Mouse (Mus musculus) adrenal gland, postnatal 10 days (tissue): ENCODE results near the gene Cstad. TPM values are rescaled to one million over a fixed set of nuclear protein-coding genes. Genes with fewer than 3 reads are reported as not detected.

Experiments used
- DNase-seq: peaks from one replicate; pipeline ENCODE4 v3.0.0; 2021; ENCODE audit warnings: mixed read lengths
- long read RNA-seq, 2 experiments: library from polyadenylated mRNA; stranded (forward); transcript quantifications; one replicate each; pipeline ENCODE4 v2.0.0; 2021
- total RNA-seq, 2 experiments: library from RNA; stranded (reverse); gene quantifications; 2 replicates each; pipeline ENCODE4 v1.2.3; 2021

Cstad gene
- total RNA-seq: 1 to 10 TPM; 1.7 to 3.7 TPM
- long read RNA-seq, experiment 1, partial matches to known transcripts: 0 of 1 reads
- long read RNA-seq, experiment 1, other reads (novel, unspliced or antisense): 1 of 1 reads
- long read RNA-seq, experiment 2, partial matches to known transcripts: 0 of 1 reads
- long read RNA-seq, experiment 2, other reads (novel, unspliced or antisense): 0 of 1 reads

- peak; percentile 75 for DNase-seq
Measured at GRCm38 (mm10) chr2:30594641-30595379, at the start of gene Cstad. Gene Cstad (plus strand): TSS chr2:30595040.

GRCm38 (mm10) chr2:30545706-30546105 lies 49.1 kb upstream of the Cstad start:
- no peak for DNase-seq

DNA sequence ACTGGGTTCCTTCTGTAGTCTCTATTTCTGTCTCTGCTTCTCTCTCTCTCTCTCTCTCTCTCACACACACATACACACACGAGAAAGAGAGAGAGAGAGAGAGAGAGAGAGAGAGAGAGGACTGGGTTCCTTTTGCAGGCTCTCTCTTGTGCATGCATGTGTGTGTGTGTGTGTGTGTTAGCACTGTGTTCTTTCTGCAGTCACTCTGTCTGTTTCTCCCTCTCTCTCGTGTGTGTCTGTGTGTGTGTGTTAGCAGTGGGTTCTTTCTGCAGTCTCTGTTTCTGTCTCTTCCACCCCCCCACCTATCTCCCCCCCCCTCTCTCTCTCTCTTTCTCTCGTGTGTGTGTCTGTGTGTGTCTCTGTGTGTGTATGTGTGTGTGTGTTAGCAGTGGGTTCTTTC lies 48.6 kb upstream of the Cstad start:
- DNase-seq: no peak

- DNase-seq: peak; percentile 54
Measured at GRCm38 (mm10) chr2:30547455-30548217, 47.2 kb upstream of the Cstad start.

DNA sequence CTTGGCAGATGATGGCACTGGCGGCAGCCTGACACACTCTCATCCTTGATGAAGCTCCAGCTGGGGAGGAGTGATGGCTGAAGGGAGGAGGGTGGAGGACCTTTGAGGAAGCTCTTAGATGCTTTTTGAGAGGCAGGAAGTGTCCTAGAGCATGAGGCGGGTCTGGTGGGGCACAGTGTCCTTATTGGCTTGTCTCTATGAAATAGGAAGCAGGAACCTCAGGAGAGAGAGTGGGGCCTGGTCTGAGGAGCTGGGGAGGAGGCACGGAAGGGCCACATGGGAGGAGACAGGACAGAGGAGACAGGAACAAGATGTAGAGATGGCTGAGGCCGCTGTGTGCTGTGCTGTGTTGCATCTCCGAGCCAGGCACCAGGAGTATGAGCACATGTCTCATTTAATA lies 43.3 kb upstream of the Cstad start:
- DNase-seq: no peak

DNA sequence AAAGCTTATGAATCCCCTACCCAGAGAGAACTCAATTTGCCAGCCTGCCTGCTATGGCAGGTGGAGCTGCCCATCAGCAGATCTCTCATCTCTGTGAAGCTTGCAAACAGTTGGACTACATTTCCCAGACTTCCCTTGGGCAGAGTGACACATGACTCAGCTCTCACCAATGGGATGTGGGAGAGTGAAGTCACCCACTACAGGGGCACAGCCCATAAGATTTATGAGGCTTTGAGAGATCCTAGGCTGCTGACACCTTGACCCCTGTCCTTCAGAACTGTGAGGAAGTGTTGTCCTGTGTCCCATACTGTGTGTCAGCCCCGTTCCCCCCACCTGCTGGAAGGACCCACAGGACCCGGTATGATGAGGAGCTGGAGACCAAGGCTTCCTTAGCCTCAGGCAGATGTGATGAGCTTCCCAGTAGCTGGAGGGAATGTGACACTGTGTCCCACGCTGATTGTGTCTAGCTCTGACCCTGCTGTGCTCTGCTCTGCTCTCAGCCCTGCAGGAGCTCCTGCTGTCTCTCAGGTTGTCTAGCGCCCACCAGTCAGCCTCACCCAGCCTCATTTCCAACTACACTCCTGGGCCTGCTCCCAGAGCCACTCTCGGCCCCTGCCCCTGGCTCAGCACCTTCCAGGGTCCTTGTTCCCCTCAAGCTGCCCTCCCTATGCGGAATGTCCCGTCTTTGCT lies 40.8 kb upstream of the Cstad start:
- DNase-seq: peak; percentile 61

DNA sequence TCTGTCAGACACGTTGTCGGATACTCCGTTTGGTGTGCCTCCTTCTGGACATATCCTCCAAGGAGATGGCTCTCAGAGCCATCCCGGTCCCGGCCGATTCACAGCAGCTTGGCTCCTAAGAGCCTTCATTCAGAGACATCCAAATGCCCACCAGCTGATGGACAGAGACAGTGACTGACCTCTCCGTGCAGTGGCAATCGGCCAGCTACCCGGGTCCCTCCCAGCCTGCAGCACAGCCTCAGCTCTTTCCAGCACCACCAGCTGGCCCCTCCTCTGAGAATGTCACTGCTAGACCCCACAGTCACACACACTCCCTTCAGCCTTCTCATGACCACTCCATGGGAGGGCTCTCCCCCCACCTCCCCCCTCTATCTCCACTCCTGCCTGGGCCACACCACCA lies 39.6 kb upstream of the Cstad start:
- no peak for DNase-seq

GRCm38 (mm10) chr2:30556495-30556894 lies 38.3 kb upstream of the Cstad start:
- no peak for DNase-seq

- no peak for DNase-seq
Measured at GRCm38 (mm10) chr2:30559552-30559951, 35.3 kb upstream of the Cstad start.

GRCm38 (mm10) chr2:30562553-30562952 lies 32.3 kb upstream of the Cstad start:
- no peak for DNase-seq

DNA sequence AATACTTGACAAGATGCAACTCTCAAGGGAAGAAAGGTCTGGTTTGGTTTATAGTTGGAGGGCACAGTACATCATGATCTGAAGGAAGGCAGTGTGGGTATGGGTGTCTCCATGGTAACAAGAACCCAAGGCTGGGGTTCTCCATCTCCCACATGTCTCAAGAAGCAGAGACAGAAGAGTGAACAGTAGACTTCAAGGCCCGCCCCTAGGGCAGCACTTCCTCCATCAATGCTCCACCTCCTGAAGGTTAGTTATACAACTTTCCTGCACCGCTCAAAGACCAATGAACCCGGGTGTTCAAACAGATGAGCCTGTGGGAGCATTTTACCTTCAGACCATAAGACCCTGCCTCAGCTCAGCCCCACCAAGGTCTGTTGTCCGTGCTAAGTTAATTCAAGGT lies 23.2 kb upstream of the Cstad start:
- no peak for DNase-seq

DNA sequence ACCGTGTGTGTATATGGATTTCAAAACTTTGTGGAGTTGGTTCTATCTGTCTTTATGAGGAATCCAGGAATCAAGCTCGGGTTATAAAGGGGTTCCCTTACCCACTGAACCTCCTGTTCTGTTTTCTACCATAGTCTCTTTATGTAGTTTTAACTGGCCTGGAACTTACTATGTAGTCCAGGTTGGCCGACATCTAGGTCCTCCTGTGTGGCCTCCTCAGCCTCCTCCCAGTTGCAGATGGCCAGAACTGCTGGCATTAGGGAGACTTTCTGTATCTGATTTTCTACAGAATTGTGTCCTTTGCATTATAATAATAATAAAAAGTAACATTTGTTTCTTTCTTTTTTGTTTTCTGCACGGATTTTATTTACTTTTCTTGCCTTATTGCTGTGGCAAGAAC lies 21.3 kb upstream of the Cstad start:
- DNase-seq: no peak

- DNase-seq: no peak
Measured at GRCm38 (mm10) chr2:30577010-30577409, 17.8 kb upstream of the Cstad start.

- no peak for DNase-seq
Measured at GRCm38 (mm10) chr2:30578006-30578405, 16.8 kb upstream of the Cstad start.

- peak; percentile 19 for DNase-seq
Measured at GRCm38 (mm10) chr2:30587161-30587560, 7.7 kb upstream of the Cstad start.

- no peak for DNase-seq
Measured at GRCm38 (mm10) chr2:30587671-30588070, 7.2 kb upstream of the Cstad start.

GRCm38 (mm10) chr2:30588985-30589511 lies 5.8 kb upstream of the Cstad start:
- DNase-seq: peak; percentile 43

DNA sequence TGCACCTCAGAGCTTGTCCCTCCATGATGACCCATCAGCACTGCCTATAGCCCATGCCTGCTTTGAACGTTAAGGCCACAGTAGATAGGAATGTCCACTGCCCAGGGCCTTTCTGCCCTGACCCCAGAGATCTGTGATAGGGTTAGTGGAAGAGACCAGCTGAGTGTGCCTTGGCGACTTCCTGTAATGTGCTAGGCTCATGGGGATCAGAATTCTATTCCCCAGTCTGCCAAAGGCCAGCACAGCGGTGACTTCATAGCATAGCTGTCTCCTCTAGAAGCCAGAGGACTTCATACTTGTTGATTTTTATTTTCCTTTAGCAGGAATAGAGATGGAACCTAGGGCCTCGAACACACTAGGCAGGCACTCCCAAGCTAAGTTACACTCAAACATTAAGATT lies 5.1 kb upstream of the Cstad start:
- no peak for DNase-seq

DNA sequence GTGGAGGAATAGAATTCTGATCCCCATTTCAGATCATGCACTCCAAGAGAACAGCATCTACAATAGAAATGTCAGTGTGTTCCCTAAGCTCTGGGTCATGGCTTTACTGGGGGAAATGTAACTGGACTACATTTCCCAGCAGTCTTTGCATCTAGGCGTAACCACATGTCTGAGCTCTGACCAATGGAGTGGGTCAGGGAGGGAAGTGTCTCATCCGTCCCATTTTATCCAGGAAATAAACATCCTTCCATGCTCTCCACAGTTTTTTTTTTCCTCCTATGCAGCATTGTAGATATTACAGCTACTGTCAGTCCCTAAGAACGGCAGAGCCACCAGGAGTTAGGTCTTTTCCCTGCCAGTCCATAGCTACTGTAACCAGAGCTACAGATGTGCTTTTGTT lies 3.9 kb upstream of the Cstad start:
- peak; percentile 64 for DNase-seq

GRCm38 (mm10) chr2:30592391-30592790 lies 2.4 kb upstream of the Cstad start:
- DNase-seq: no peak

- DNase-seq: no peak
Measured at GRCm38 (mm10) chr2:30592951-30593350, 1.9 kb upstream of the Cstad start.

DNA sequence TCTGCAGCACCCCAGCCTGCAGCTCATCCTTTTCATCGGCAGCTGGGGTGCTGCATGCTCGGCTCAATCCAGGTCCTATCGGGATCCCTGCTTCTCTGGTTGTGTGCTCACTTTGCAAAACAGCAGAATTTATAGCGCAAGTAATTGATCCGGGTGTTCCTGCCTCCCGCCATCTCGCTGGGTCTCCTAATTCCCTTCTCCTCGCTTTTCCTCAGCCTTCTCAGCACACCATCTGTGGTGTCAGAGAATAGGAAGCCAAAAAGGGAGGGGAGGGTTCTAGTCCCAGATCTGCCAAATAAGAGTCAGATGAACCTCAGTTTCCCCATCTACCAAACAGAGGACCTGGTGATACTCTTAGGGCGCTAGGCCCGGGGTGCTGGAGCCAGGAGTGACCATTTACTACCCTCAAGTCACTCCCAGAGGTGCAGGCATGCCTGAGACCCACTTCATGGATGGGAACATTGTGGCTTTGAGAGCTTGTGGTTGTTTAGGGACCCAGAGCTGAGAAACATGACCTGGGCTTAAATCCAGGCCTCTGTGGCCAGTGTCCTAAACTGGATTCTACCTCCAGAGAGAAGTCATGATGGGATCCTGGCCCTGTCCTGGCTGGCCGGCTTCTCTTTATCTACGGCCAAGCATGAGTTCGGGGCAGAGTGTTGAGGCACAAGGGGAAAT lies 1.1 kb upstream of the Cstad start:
- DNase-seq: no peak
